Mouse (Mus musculus) olfactory bulb, adult 2 months (tissue): ENCODE results near the gene Lats2.

Experiments used
- CTCF ChIP-seq: fragments of 200-500 bp; IDR thresholded peaks from 2 replicates; pipeline ENCODE4 v1.5.1; 2012; ENCODE audit warnings: low read depth, mild to moderate bottlenecking, low read length, moderate library complexity; ENCODE audit not compliant: insufficient read depth
- POLR2A ChIP-seq: fragments of 200-500 bp; IDR thresholded peaks from 2 replicates; pipeline ENCODE4 v1.6.1; 2012; ENCODE audit warnings: mild to moderate bottlenecking, low read depth, low read length, moderate library complexity; ENCODE audit not compliant: insufficient read depth

DNA sequence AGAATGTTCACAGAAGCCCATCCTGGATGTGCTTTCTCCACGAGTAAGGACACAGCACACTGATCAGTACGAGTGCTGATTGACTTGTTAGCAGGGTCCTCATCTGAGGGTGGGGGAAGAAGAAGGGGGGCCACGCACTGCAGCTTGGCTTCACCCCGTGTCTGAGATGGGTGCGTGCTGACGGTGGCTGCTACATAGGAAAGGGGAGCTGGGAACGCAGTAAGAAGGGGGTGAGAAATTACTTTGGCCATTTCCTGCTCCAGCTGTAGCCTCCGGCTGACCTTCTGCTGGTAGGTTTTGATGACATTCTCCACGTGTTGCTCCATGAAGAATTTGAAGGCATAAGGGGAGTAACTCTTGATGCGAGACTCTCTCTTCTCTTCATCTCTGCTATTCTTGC is 59.2 kb downstream of the Lats2 start:
- TF ChIP-seq CTCF (no peak), POLR2A (no peak)
